Mouse (Mus musculus) right cerebral cortex, adult 18-20 months (tissue): ENCODE data around the gene Nupr1.

Experiments
- DNase-seq: peaks from one replicate; pipeline ENCODE4 v3.0.0; 2022; ENCODE audit warnings: mixed read lengths

Nupr1 gene

DNA sequence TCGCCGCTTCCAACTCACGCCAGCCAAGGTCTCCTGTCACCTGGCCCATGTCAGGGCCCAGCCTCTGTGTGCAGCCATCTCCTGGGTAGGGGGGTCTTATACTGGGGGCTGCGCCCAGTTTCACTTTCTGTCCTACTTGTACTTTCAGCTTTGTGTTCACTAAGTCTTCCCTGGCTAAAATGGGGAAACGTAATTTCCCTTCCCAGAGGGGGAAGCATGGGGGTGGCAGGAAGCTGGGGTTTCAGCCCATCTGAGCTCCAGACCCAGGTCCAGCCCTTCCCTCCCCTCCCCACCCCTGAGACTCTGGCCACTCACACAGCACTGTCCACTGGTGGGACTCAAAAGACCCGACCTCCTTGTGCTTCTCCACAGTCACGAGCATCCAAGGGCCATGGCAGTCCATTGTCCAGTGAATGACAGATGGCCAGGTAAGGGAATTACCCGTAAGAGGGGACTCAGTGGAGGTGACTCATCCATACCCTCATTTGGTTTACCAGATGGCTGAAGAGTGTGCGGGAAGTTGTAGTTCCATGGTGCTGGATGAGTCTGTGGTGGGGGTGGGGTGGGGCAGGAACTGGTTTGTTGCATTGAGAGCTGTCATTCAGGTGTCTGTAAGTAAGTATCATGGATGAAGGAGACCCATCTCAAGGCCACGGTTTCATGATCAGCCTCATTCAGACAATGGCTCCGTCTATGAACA lies 35.6 kb downstream of the Nupr1 start, which contains the start of gene Il27:
TSS of gene Il27 (minus strand) at position 80 of the 700 bp plus-strand sequence.
- no peak for DNase-seq

DNA sequence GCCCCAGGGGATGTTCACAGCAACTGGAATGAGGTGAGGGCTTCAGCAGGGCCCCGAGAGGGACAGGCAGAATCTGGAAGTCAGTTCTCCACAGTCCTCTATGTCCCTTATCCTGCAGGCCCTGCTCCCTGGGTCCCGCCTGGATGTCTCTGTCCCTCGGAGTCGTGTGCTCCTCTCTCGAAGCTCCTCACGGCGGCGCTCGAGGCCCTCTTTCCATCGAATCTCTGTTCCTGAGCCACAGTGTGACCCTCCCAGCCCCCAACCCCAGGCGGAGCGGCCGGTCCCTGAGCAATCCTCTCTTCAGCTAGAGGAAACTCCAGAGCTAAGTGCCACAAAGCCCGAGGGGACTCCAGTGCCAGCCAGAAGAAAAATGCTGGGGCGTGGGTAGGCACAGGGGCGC lies 42.9 kb downstream of the Nupr1 start:
- no peak for DNase-seq

DNA sequence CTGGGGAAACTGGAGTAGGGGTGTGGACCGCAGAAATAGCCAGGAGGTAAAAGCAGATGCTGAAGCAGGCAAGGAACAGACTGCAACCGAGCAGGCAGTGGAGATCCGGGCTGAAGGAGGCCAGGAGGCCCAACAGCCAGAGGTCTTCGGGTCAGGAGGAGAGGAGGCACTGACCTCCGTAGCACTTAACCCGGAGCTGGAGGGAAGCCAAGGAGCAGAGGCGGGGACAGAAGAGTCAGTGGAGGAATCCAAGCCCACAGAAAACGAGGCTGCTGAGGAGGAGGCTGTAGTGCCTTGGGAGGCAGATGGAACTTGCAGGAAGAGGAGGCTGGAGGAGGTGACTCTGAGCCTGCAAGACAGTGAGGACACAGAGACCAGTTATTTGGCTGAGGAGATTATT lies 43.8 kb downstream of the Nupr1 start:
- DNase-seq = no peak

DNA sequence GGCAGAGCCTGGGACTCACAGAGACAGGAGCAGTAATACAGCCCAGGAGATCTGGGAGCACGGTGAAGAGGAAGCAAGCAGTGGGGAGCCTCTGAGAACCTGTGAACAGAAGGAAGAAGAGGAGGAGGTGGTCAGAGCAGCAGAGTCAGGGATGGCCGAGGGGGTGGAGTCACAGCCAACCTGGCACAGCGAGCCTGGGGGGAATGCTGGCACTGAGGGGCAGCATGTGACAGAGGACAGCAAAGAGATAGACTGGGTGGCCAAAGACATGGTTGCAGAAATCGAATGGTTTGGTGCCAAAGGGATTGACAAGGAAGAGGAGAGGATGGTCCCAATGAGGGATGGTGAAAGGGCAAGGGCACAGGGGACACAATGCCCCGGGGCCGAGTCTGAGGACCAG lies 44.9 kb downstream of the Nupr1 start, which contains the start of gene Cln3:
TSS of gene Cln3 (minus strand) at position 101 of the 400 bp plus-strand sequence.
- no peak for DNase-seq

DNA sequence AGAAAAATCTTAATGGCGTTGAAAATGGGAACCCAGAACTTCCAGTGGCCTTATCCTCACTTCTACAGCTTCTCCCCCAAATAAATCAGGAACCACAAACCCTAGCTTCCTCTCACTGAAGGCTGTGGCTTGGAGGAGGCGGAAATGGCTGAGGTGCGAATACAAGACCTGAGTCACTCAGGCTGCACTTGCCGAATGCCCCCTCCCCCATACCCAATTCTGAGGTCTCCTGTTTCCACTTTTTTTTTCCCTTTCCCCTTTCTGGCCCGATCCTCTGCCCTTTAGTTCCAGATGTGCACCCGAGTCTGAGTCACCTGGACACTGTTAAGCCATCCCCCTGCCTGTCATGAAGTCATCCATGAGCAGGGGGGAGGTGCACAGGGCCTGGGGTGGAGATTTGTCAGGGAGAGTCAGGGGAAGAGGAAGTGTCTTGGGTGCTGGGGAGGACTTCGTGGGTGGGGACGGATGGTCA lies 46.1 kb downstream of the Nupr1 start, which contains the start of gene Apobr:
TSS of gene Apobr (plus strand) at position 437 of the 472 bp plus-strand sequence.
- DNase-seq = no peak

DNA sequence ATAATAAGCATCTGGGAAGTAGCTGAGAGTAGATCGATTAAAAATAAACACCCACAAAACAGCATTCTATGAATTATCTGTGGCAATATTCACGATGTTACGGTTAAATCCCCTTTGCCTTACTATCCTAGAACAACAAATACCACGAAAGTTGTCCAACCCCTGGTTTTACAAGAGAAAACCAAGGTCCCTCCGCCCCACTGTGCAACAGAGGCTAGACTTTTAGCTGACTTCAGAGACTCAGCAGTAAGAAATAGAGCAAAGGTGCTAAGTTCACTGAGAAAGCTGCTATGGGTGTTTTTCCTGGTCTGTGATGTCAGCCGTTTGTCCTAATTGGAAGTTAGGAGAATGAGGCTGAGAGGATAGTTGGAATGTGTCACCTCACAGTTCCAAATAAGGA lies 46.9 kb downstream of the Nupr1 start:
- DNase-seq = no peak

DNA sequence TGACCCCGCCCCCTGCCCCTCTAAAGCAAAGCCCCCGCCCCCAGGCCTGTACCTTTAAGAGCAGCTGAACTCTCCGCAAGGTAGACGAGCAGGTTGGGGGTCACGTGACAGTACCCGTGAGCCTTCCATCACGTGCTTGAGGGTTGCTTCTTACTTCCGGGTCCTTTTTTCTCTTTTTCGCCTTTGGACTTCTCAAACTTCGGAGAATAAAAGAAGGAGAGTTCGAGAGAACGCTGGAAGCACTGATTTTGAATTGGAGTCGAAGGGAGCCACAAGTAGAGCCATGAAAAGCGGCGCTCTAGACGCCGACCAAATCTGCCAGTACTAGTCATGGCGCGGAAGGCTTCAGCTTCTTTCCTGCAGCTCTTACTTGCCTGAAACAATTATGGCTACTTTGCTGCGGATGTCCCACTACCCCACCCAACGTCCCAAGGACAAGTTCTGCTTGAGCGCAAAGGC lies 47.4 kb downstream of the Nupr1 start:
- DNase-seq = peak; percentile 87

DNA sequence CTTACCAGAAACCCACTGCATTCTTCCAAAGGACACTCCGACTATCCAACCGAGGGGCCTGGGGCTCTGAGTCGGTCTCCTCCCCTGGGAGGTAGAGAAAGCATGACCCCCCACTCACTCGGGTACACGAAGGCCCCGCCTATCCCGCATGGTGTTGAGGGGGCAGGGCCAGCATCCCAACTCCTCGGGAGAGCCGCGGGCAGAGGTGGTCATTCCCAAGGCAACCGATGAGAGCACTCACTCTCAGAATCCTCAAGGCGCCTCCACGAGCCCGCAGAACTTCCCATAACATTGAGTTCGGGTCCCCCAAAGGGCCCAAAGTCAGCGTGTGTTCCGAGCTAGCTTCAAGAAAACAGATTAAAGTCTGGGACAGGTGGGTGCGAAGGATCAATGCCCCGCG lies 47.9 kb downstream of the Nupr1 start:
- no peak for DNase-seq

DNA sequence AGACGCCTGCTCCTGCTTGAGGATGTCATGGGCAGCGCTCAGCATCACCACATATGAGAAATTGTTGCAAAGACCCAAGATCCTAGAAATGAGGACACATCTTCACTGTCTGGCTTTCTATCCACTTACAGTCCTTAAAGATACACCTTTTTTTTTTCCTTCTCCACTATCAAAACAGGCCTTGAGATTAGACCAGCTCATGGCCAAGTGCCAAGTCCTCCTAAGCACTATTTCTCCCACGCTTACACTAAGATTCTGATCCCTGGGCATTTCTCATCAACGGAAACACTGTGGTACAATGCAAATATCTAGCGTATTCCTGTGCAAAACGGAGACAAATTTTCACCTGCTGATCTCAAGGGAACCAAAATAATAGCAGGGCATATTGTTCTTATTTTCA lies 49.0 kb downstream of the Nupr1 start:
- no peak for DNase-seq

DNA sequence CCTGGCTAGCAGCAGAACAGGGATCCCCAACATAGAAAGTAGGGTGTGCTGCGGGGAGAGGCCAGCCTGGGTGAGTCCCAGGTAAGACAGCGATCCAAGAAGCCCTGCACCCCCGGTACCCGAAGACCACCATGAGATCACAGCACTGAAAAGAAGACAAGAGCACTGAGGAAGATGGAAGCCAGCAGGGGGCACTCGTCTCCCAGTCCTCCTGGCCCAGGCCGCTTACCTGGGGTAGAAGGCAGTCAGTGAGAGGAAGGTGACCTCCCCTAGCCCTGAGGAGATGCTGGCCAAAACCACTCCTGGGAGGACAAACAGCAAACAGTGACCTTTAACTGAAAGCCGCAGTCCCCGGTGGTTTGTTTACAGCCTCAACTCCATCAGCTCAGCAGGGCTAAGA lies 51.5 kb downstream of the Nupr1 start:
- no peak for DNase-seq

DNA sequence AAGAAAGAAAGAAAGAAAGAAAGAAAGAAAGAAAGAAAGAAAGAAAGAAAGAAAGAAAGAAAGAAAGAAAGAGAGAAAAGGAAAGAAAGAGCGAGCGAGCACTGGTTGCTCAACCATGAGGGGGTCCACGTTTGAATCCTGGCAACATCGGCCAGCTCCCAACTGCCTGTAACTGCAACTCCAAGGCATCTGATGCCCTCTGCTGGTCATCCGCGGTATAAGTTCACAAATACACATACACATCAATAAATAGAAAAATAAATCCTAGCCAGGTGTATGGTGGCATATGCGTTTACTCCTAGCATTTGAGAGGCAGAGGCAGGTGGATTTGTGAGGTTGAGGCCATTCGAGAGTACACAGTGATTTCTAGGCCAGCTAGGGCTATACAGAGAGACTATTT lies 53.7 kb downstream of the Nupr1 start:
- no peak for DNase-seq
